Mouse (Mus musculus) intestine, embryonic 14.5 days (tissue): ENCODE data around the gene Map1b. TPM values are rescaled to one million over a fixed set of nuclear protein-coding genes. Genes with fewer than 3 reads are reported as not detected.
A peak's percentile ranks its signal among the peaks of the same experiment; 100 is the strongest.

ENCODE experiments used
- ATAC-seq: fragments of 200-750 bp; cut with Nextera tagmentation; replicated peaks from 2 replicates; pipeline ENCODE4 v1.8.0; 2017; ENCODE audit warnings: low read depth, moderate number of reproducible peaks, moderate TSS enrichment, moderate library complexity; ENCODE audit not compliant: low FRiP score, low TSS enrichment
- DNase-seq: peaks from one replicate; pipeline ENCODE4 v3.0.0-alpha.2; 2018; ENCODE audit warnings: low spot score
- H3K27ac ChIP-seq: fragments of 300-500 bp; sonication (generic); 2 replicates; pipeline ENCODE4 v1.5.1; 2014; ENCODE audit warnings: low read depth, mild to moderate bottlenecking, control low read depth
- H3K27me3 ChIP-seq: fragments of 300-500 bp; sonication (generic); replicated peaks from 2 replicates; pipeline ENCODE4 v1.6.1; 2014; ENCODE audit warnings: low read length, control low read depth; ENCODE audit not compliant: control insufficient read depth, insufficient read depth
- H3K36me3 ChIP-seq: fragments of 300-500 bp; sonication (generic); 2 replicates; pipeline ENCODE4 v1.6.1; 2014; ENCODE audit warnings: low read length, control low read depth; ENCODE audit not compliant: control insufficient read depth, insufficient read depth
- H3K4me1 ChIP-seq: fragments of 300-500 bp; sonication (generic); replicated peaks from 2 replicates; pipeline ENCODE4 v1.6.1; 2014; ENCODE audit warnings: low read length, control low read depth, mixed read lengths; ENCODE audit not compliant: control insufficient read depth, insufficient read depth
- H3K4me2 ChIP-seq: fragments of 300-500 bp; sonication (generic); 2 replicates; pipeline ENCODE4 v1.6.1; 2014; ENCODE audit warnings: low read length
- H3K4me3 ChIP-seq: fragments of 300-500 bp; sonication (generic); 2 replicates; pipeline ENCODE4 v1.5.1; 2014; ENCODE audit warnings: low read depth, low read length, control low read depth, mixed read lengths
- H3K9ac ChIP-seq: fragments of 300-500 bp; sonication (generic); 2 replicates; pipeline ENCODE4 v1.6.1; 2014; ENCODE audit warnings: mild to moderate bottlenecking, low read length
- H3K9me3 ChIP-seq: fragments of 300-500 bp; sonication (generic); 2 replicates; pipeline ENCODE4 v1.6.1; 2016; ENCODE audit warnings: low read length, control low read depth; ENCODE audit not compliant: control insufficient read depth
- WGBS: fragments of 180-500 bp; shearing (Covaris S2); extraction: QIAGEN DNeasy Blood & Tissue Kit; methylation state at CpG from one replicate; pipeline ENCODE4 v1.1.7; 2014; 5-methylcytosine and 5-hydroxymethylcytosine counted together
- polyA plus RNA-seq: library from polyadenylated mRNA; unstranded; fragments of >200 nt; fragmentation: Nextera tagmentation; extraction: Ambion mirVana; gene quantifications from 2 replicates; pipeline ENCODE4 v1.2.1, GENCODE M21; 2014

Gene Map1b
- polyA plus RNA-seq, 1 experiment from 2014 or later = 167 TPM

DNA sequence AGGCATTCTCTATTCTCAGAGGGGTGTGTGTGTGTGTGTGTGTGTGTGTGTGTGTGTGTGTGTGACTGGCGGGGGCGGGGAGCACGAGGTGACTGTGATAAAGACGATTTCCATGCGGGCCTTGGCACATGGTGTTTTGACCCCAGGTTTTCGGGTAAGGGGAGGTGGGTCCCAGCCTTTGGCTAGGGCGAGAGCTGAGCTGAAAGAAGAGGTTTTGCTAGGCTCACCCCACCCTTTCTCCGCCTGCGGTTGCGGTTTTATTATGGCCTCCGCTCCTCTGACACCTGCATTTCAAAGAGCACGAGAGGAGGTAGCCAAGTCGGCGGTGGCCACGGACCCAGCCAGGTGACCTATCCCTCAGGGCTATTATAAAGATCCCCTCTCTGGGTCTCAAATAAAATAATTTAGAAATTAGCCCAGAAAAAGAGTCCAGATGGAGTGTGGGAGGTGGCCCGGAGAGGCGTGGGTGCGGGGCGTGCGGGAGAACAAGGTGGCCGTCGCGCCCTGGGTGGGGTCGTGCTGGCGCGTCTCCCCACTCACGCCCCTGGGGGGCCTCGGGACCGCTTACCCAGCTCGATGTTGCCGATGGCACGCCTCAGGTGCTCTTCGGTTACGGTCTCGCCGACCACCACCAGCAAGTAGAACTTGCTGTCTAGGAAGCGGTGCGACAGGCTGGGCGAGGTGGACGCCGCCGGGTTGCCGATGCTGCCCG lies 448 bp downstream of the Map1b start:
- peaks cover 12% of the 10 kb centered on the region for H3K4me1 ChIP-seq
- ATAC-seq = peak; percentile 32
- no peaks in the 10 kb centered on the region for H3K36me3 ChIP-seq
- no peaks in the 10 kb centered on the region for H3K27me3 ChIP-seq
- H3K4me2 ChIP-seq = peak overlapping the region; percentile 89
- peak overlapping the region; percentile 63 for H3K4me3 ChIP-seq
- under 1% methylated on average over 44 of the region's 44 CpGs for WGBS
- H3K9me3 ChIP-seq = no peaks in the 10 kb centered on the region
- peak overlapping the region; percentile 55 for H3K9ac ChIP-seq
- DNase-seq = peak; percentile 76
- peak overlapping the region; percentile 47 for H3K27ac ChIP-seq

DNA sequence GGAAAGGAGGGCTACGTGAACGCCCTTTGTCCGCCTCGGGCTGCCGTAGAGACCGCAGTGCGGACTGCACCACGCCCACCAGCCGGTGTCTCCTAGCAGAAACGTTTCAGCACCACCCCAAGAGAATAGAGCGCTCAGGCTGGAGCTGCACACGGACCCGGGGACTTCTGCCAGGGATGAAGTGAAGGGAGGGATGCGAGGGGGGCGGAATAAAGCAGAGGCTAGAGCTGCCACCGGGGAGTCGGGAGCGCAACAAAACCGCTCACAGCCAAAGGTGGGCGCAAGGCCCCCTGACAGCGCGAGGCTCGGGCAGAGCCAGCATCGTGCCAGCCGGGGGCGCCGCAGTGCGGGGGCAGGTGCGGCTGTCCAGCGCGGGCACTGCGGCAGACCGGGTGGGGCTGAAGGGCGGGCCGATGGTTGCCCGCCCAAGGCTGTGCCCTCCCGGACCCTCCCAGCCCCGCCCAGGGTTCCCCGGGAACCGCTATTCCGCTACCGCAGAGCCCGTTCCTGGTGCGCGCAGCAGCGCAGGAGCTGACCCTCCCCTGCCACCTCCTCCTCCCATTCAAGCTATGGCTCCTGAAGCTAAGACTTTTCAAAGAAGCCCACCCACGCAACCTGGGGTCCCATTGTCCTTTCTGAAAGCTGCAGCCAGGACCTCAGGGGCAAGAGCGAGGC lies 1.3 kb downstream of the Map1b start:
- no peaks in the 10 kb centered on the region for H3K36me3 ChIP-seq
- H3K4me3 ChIP-seq = peak overlapping the region; percentile 63
- H3K4me1 ChIP-seq = peaks cover 12% of the 10 kb centered on the region
- peak overlapping the region; percentile 47 for H3K27ac ChIP-seq
- no peaks in the 10 kb centered on the region for H3K9me3 ChIP-seq
- ATAC-seq (peak; percentile 78), DNase-seq (peak; percentile 84)
- peak overlapping the region; percentile 89 for H3K4me2 ChIP-seq
- H3K9ac ChIP-seq = peak overlapping the region; percentile 55
- 1% methylated on average over 46 of the region's 48 CpGs for WGBS
- no peaks in the 10 kb centered on the region for H3K27me3 ChIP-seq

DNA sequence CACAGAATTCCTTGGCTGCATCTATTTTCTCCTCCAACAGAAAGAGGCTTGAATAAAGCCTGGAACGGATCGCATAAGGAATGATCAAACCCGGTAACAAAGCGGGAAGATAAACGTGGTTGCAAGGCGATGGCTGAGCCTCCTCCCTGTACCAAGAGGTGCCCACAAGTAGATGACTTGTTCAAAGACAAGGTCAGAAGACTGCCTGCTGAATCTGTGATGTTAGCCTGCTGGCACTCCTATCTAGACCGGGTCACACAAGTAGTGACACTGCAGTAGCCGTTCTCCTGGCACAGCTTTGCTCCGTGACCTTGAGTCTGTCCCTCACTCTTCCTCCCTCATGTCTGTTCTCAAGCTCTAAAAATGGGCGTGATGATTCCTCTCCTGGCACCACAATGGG lies 2.4 kb downstream of the Map1b start:
- peak overlapping the region; percentile 89 for H3K4me2 ChIP-seq
- DNase-seq (peak; percentile 65), ATAC-seq (no peak)
- H3K4me1 ChIP-seq = peaks cover 12% of the 10 kb centered on the region
- H3K27ac ChIP-seq = peak overlapping the region; percentile 16; the same call in 1 of the 2 replicates
- H3K9me3 ChIP-seq = no peaks in the 10 kb centered on the region
- H3K36me3 ChIP-seq = no peaks in the 10 kb centered on the region
- peak overlapping the region; percentile 63 for H3K4me3 ChIP-seq
- H3K27me3 ChIP-seq = no peaks in the 10 kb centered on the region
- 24% methylated on average over 10 of the region's 10 CpGs for WGBS
- H3K9ac ChIP-seq = no peak overlapping the region

DNA sequence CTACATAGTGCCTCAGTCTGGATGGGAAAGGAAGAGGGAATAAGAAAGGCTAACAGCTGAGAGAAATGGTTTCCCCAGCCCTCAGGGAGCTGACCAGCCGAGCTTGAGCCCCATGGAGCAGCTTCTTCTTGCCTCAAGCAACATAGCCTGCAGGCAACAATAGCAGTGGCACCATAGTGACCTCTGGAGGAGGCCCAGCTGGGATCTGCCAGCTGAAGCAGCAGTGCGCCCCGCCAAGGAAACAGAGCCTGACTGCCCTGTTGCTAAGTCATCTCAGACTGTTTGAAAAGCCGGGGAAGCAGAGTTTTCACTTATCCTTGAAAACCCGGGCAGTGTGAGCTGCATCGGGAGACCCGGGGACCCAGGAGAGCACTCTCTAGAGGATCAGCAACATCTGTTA lies 3.2 kb downstream of the Map1b start:
- Histone ChIP-seq H3K27me3 (no peaks in the 10 kb centered on the region), H3K36me3 (0 out of 2 replicates have a peak, but pooled peaks cover 3% of the 10 kb centered on the region), H3K9me3 (no peaks in the 10 kb centered on the region), H3K4me3 (no peak overlapping the region), H3K27ac (peak overlapping the region; percentile 16; the same call in 1 of the 2 replicates), H3K4me1 (peaks cover 12% of the 10 kb centered on the region), H3K4me2 (peak overlapping the region; percentile 89), H3K9ac (no peak overlapping the region)
- WGBS = 12% methylated on average over 7 of the region's 7 CpGs
- peak; percentile 71 for DNase-seq
- no peak for ATAC-seq

DNA sequence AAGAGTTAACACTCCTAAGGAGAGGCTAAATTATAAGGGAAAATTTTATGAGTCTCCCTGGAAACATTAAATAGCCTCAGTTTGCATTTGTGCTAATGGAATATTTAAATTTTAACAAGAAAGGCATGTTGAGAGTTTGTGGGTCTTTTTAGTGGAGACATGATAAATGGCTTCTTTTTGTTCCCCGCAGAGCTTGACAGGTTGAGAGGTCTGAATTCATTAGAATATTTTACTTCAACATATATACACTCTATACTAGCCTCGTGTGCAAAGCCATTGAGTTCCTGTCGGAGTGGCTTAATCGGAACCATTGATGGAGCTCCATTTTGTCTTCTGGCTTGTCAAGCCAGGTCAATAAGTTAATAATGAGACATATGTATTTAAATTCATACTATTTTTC lies 6.4 kb downstream of the Map1b start:
- no peak overlapping the region for H3K27ac ChIP-seq
- ATAC-seq = no peak
- no peak overlapping the region for H3K4me2 ChIP-seq
- no peak overlapping the region for H3K9ac ChIP-seq
- H3K36me3 ChIP-seq = 0 out of 2 replicates have a peak, but pooled peaks cover 16% of the 10 kb centered on the region
- H3K4me3 ChIP-seq = no peak overlapping the region
- no peak for DNase-seq
- no peaks in the 10 kb centered on the region for H3K9me3 ChIP-seq
- WGBS = 84% methylated on average over 4 of the region's 4 CpGs
- no peaks in the 10 kb centered on the region for H3K27me3 ChIP-seq
- H3K4me1 ChIP-seq = peaks cover 12% of the 10 kb centered on the region

DNA sequence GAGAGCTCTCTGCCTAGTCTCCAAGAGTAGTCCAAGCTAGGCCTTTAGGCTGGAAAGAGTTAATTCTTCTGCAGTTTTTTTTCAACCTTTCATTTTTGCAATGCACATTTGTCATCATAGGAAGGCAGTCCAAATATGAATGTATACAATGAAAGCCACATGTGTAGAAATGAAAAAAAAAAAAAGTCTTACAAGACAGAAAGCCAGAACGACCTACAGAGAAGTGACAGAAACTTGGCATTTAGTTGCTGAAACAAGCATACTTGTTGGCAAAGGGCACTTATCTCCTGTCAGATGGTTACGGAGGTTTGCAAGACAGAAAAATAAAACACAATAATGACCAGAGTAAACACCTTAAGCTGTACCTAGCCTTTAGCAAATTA lies 9.8 kb downstream of the Map1b start:
- 25% methylated on average over 2 of the region's 2 CpGs for WGBS
- Histone ChIP-seq H3K4me3 (no peak overlapping the region), H3K4me2 (no peak overlapping the region), H3K9ac (no peak overlapping the region), H3K27ac (no peak overlapping the region), H3K36me3 (0 out of 2 replicates have a peak, but pooled peaks cover 16% of the 10 kb centered on the region), H3K4me1 (peaks cover 7% of the 10 kb centered on the region), H3K9me3 (no peaks in the 10 kb centered on the region), H3K27me3 (no peaks in the 10 kb centered on the region)
- ATAC-seq (no peak), DNase-seq (no peak)

DNA sequence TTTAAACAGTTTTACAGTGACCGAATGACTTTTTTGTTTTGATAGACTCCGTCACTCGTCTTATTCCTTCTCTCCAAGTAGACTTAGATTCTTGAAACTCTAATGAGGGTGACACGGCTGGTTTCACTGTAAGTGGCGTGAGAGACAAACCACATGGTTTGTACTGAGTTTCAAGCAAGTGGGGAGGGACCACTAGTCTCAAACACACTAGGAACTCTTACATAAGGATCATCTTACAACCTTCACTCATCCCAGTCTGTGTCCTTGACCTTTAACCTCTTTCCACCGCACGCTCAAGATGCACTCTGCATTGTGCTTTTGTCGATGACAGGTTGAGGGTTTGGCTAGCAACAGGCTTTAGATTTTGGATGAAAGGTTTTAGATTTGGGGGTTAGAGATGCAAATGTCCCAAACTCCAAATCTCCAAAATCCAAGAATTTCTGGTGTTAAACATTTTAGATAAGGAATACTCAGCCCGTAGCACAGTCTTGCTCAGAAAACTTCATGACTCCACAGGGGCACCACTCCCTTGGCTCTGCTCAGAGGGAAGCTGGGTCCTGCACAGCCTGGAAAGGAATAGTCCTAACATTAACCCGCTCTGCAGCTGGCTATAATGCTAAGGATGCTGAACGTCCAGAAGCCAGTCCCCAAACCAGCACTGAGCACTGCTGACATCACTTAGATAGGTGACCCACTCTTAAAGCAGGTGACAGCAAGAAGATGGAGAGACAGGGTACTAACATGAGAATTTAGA lies 10.3 kb downstream of the Map1b start:
- 75% methylated on average over 11 of the region's 11 CpGs for WGBS
- Histone ChIP-seq H3K4me2 (no peak overlapping the region), H3K36me3 (0 out of 2 replicates have a peak, but pooled peaks cover 16% of the 10 kb centered on the region), H3K9me3 (no peaks in the 10 kb centered on the region), H3K4me1 (peaks cover 7% of the 10 kb centered on the region), H3K9ac (no peak overlapping the region), H3K27ac (no peak overlapping the region), H3K27me3 (no peaks in the 10 kb centered on the region), H3K4me3 (no peak overlapping the region)
- ATAC-seq (no peak), DNase-seq (no peak)

DNA sequence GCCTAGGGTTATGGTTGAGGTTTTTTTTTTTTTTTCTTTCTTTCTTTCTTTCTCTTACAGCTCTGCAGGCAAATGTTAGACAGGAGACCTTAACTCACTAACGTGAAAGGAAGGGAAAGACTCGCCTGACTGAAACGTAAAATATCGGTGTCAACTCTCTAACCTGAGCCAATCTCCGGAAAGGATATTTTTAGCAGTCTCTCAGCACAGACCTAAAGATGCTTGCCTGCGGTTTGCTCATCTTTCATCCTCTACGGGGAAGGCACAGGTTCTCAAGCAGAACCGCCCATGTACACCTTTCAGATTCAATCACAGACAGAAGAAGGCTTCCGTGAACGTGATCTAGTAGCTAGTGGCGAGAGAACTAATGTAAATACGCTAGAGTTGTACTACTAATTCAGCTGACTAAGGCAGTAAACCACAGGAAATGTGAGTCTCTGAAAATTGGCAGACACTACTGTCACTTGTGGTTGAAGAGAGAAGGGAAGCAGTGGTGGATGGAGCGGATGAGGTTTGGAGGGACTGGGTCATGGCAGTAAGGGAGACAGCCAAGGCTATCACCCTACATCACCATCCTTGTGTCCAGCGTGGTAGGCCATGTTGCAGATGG lies 12.9 kb downstream of the Map1b start:
- Histone ChIP-seq H3K4me3 (no peak overlapping the region), H3K27me3 (no peaks in the 10 kb centered on the region), H3K27ac (no peak overlapping the region), H3K4me2 (no peak overlapping the region), H3K36me3 (0 out of 2 replicates have a peak, but pooled peaks cover 16% of the 10 kb centered on the region), H3K9ac (no peak overlapping the region), H3K4me1 (peaks cover 7% of the 10 kb centered on the region), H3K9me3 (no peaks in the 10 kb centered on the region)
- WGBS = 76% methylated on average over 14 of the region's 14 CpGs
- ATAC-seq (no peak), DNase-seq (no peak)
